Mouse (Mus musculus): Measurements from ENCODE around the gene Zscan25. TPM values are rescaled to one million over a fixed set of nuclear protein-coding genes. Genes with fewer than 3 reads are reported as not detected.
"Not testable (repeated sequence)": the region's sequence is repeated elsewhere in the genome, so short reads cannot be mapped to it uniquely, and the experiment has no call there.

Zscan25 gene
- 0.40 and 0.57 TPM in 2 replicates for polyA plus RNA-seq (2014; fragmentation: Nextera tagmentation; extraction: Ambion mirVana)

- H3K36me3 ChIP-seq (ENCODE audit: control insufficient read depth, insufficient read depth, low read length) = peaks cover 21% of the 10 kb centered on the region
- no peaks in the 10 kb centered on the region; the same call in 1 of the 2 replicates for H3K27me3 ChIP-seq (ENCODE audit: control insufficient read depth, insufficient read depth, low read length)
- peak within 1 kb of the TSS; percentile 90 for H3K9ac ChIP-seq (replicated peaks; ENCODE audit: low read depth, low read length)
- no peaks in the 10 kb centered on the region for H3K9me3 ChIP-seq (ENCODE audit: control insufficient read depth, low read length)
- H3K4me3 ChIP-seq (ENCODE audit: low read depth, low read length) = peak within 1 kb of the TSS; percentile 97
- peaks cover 9% of the 10 kb centered on the region; the same call in 1 of the 2 replicates for H3K4me1 ChIP-seq (ENCODE audit: control insufficient read depth, insufficient read depth, low read length)
- H3K27ac ChIP-seq (ENCODE audit: low read depth, low read length) = peak within 1 kb of the TSS; percentile 86
- peak within 1 kb of the TSS; percentile 83 for H3K4me2 ChIP-seq (ENCODE audit: low read depth, low read length)
- under 1% methylated on average over 50 of the region's 50 CpGs for WGBS
- ATAC-seq (ENCODE audit: low read depth) = peak; percentile 99
Observed at GRCm38 (mm10) chr5:145280371-145281143, at the start of gene Zscan25. Gene Zscan25 (plus strand): TSS chr5:145280500.

GRCm38 (mm10) chr5:145230641-145231040 lies 49.7 kb upstream of the Zscan25 start:
- Histone ChIP-seq H3K4me2 (ENCODE audit: low read depth, low read length) (peak overlapping the region; percentile 71), H3K4me3 (ENCODE audit: low read depth, low read length) (peak overlapping the region; percentile 99), H3K27ac (ENCODE audit: low read depth, low read length) (no peak overlapping the region), H3K27me3 (ENCODE audit: control insufficient read depth, insufficient read depth, low read length) (no peaks in the 10 kb centered on the region), H3K9ac (replicated peaks; ENCODE audit: low read depth, low read length) (peak overlapping the region; percentile 98; the same call in 1 of the 2 replicates), H3K4me1 (ENCODE audit: control insufficient read depth, insufficient read depth, low read length) (peaks cover 16% of the 10 kb centered on the region), H3K36me3 (ENCODE audit: control insufficient read depth, insufficient read depth, low read length) (peaks cover 8% of the 10 kb centered on the region), H3K9me3 (ENCODE audit: control insufficient read depth, low read length) (no peaks in the 10 kb centered on the region)
- WGBS = 89% methylated on average over 4 of the region's 4 CpGs
- no peak for ATAC-seq (ENCODE audit: low read depth)

GRCm38 (mm10) chr5:145231367-145231871 lies 48.9 kb upstream of the Zscan25 start, which contains the start of gene Zfp655:
Gene Zfp655 (plus strand): TSS chr5:145231715.
- H3K4me3 ChIP-seq (ENCODE audit: low read depth, low read length) = peak within 1 kb of the TSS; percentile 99
- H3K9me3 ChIP-seq (ENCODE audit: control insufficient read depth, low read length) = no peaks in the 10 kb centered on the region
- WGBS = under 1% methylated on average over 42 of the region's 42 CpGs
- peaks cover 8% of the 10 kb centered on the region for H3K36me3 ChIP-seq (ENCODE audit: control insufficient read depth, insufficient read depth, low read length)
- H3K4me1 ChIP-seq (ENCODE audit: control insufficient read depth, insufficient read depth, low read length) = peaks cover 16% of the 10 kb centered on the region
- H3K9ac ChIP-seq (replicated peaks; ENCODE audit: low read depth, low read length) = peak within 1 kb of the TSS; percentile 98
- H3K27ac ChIP-seq (ENCODE audit: low read depth, low read length) = peak within 1 kb of the TSS; percentile 92
- H3K4me2 ChIP-seq (ENCODE audit: low read depth, low read length) = peak within 1 kb of the TSS; percentile 71
- no peaks in the 10 kb centered on the region for H3K27me3 ChIP-seq (ENCODE audit: control insufficient read depth, insufficient read depth, low read length)
- ATAC-seq (ENCODE audit: low read depth) = peak; percentile 98

- H3K4me1 ChIP-seq (ENCODE audit: control insufficient read depth, insufficient read depth, low read length) = peaks cover 16% of the 10 kb centered on the region
- H3K27me3 ChIP-seq (ENCODE audit: control insufficient read depth, insufficient read depth, low read length) = no peaks in the 10 kb centered on the region
- H3K9ac ChIP-seq (replicated peaks; ENCODE audit: low read depth, low read length) = peak overlapping the region; percentile 98
- H3K27ac ChIP-seq (ENCODE audit: low read depth, low read length) = peak overlapping the region; percentile 92
- ATAC-seq (ENCODE audit: low read depth) = peak; percentile 76
- H3K4me3 ChIP-seq (ENCODE audit: low read depth, low read length) = peak overlapping the region; percentile 99
- no peaks in the 10 kb centered on the region for H3K9me3 ChIP-seq (ENCODE audit: control insufficient read depth, low read length)
- peak overlapping the region; percentile 71 for H3K4me2 ChIP-seq (ENCODE audit: low read depth, low read length)
- peaks cover 8% of the 10 kb centered on the region for H3K36me3 ChIP-seq (ENCODE audit: control insufficient read depth, insufficient read depth, low read length)
- under 1% methylated on average over 31 of the region's 49 CpGs for WGBS
Observed at GRCm38 (mm10) chr5:145231893-145232411, 48.3 kb upstream of the Zscan25 start.

GRCm38 (mm10) chr5:145234636-145235035 lies 45.7 kb upstream of the Zscan25 start:
- Histone ChIP-seq H3K9ac (replicated peaks; ENCODE audit: low read depth, low read length) (no peak overlapping the region), H3K4me1 (ENCODE audit: control insufficient read depth, insufficient read depth, low read length) (peaks cover 16% of the 10 kb centered on the region), H3K27me3 (ENCODE audit: control insufficient read depth, insufficient read depth, low read length) (no peaks in the 10 kb centered on the region), H3K36me3 (ENCODE audit: control insufficient read depth, insufficient read depth, low read length) (peaks cover 22% of the 10 kb centered on the region), H3K4me3 (ENCODE audit: low read depth, low read length) (no peak overlapping the region), H3K9me3 (ENCODE audit: control insufficient read depth, low read length) (no peaks in the 10 kb centered on the region), H3K27ac (ENCODE audit: low read depth, low read length) (no peak overlapping the region), H3K4me2 (ENCODE audit: low read depth, low read length) (no peak overlapping the region)
- no peak for ATAC-seq (ENCODE audit: low read depth)

- no peak for ATAC-seq (ENCODE audit: low read depth)
- 98% methylated on average over 3 of the region's 3 CpGs for WGBS
- peaks cover 12% of the 10 kb centered on the region for H3K36me3 ChIP-seq (ENCODE audit: control insufficient read depth, insufficient read depth, low read length)
- no peak overlapping the region for H3K9ac ChIP-seq (replicated peaks; ENCODE audit: low read depth, low read length)
- H3K4me2 ChIP-seq (ENCODE audit: low read depth, low read length) = no peak overlapping the region
- no peaks in the 10 kb centered on the region for H3K27me3 ChIP-seq (ENCODE audit: control insufficient read depth, insufficient read depth, low read length)
- no peak overlapping the region for H3K4me3 ChIP-seq (ENCODE audit: low read depth, low read length)
- H3K27ac ChIP-seq (ENCODE audit: low read depth, low read length) = no peak overlapping the region
- H3K9me3 ChIP-seq (ENCODE audit: control insufficient read depth, low read length) = no peaks in the 10 kb centered on the region
- H3K4me1 ChIP-seq (ENCODE audit: control insufficient read depth, insufficient read depth, low read length) = no peaks in the 10 kb centered on the region
Observed at GRCm38 (mm10) chr5:145249520-145249919, 30.8 kb upstream of the Zscan25 start.

- 87% methylated on average over 2 of the region's 2 CpGs for WGBS
- H3K4me3 ChIP-seq (ENCODE audit: low read depth, low read length); H3K27ac ChIP-seq (ENCODE audit: low read depth, low read length); H3K9me3 ChIP-seq (ENCODE audit: control insufficient read depth, low read length); H3K9ac ChIP-seq (replicated peaks; ENCODE audit: low read depth, low read length); H3K27me3 ChIP-seq (ENCODE audit: control insufficient read depth, insufficient read depth, low read length); H3K4me1 ChIP-seq (ENCODE audit: control insufficient read depth, insufficient read depth, low read length); H3K36me3 ChIP-seq (ENCODE audit: control insufficient read depth, insufficient read depth, low read length); ATAC-seq (ENCODE audit: low read depth); H3K4me2 ChIP-seq (ENCODE audit: low read depth, low read length): not testable (repeated sequence)
Observed at GRCm38 (mm10) chr5:145273568-145273967, 6.7 kb upstream of the Zscan25 start.

- peak; percentile 55 for ATAC-seq (ENCODE audit: low read depth)
- no peaks in the 10 kb centered on the region; the same call in 1 of the 2 replicates for H3K27me3 ChIP-seq (ENCODE audit: control insufficient read depth, insufficient read depth, low read length)
- 98% methylated on average over 2 of the region's 2 CpGs for WGBS
- no peak overlapping the region for H3K27ac ChIP-seq (ENCODE audit: low read depth, low read length)
- peak overlapping the region; percentile 97 for H3K4me3 ChIP-seq (ENCODE audit: low read depth, low read length)
- H3K4me1 ChIP-seq (ENCODE audit: control insufficient read depth, insufficient read depth, low read length) = peaks cover 9% of the 10 kb centered on the region; the same call in 1 of the 2 replicates
- H3K4me2 ChIP-seq (ENCODE audit: low read depth, low read length) = no peak overlapping the region
- H3K9me3 ChIP-seq (ENCODE audit: control insufficient read depth, low read length) = no peaks in the 10 kb centered on the region
- H3K36me3 ChIP-seq (ENCODE audit: control insufficient read depth, insufficient read depth, low read length) = peaks cover 21% of the 10 kb centered on the region
- no peak overlapping the region for H3K9ac ChIP-seq (replicated peaks; ENCODE audit: low read depth, low read length)
Observed at GRCm38 (mm10) chr5:145279948-145280347, 352 bp upstream of the Zscan25 start.

- no peak overlapping the region for H3K27ac ChIP-seq (ENCODE audit: low read depth, low read length)
- no peak overlapping the region for H3K4me2 ChIP-seq (ENCODE audit: low read depth, low read length)
- no peaks in the 10 kb centered on the region for H3K27me3 ChIP-seq (ENCODE audit: control insufficient read depth, insufficient read depth, low read length)
- H3K9me3 ChIP-seq (ENCODE audit: control insufficient read depth, low read length) = no peaks in the 10 kb centered on the region
- no peak for ATAC-seq (ENCODE audit: low read depth)
- H3K4me1 ChIP-seq (ENCODE audit: control insufficient read depth, insufficient read depth, low read length) = no peaks in the 10 kb centered on the region
- 95% methylated on average over 5 of the region's 5 CpGs for WGBS
- peaks cover 68% of the 10 kb centered on the region for H3K36me3 ChIP-seq (ENCODE audit: control insufficient read depth, insufficient read depth, low read length)
- H3K9ac ChIP-seq (replicated peaks; ENCODE audit: low read depth, low read length) = no peak overlapping the region
- H3K4me3 ChIP-seq (ENCODE audit: low read depth, low read length) = no peak overlapping the region
Observed at GRCm38 (mm10) chr5:145288382-145288781, 8.1 kb downstream of the Zscan25 start.
